Mouse (Mus musculus): Measurements from ENCODE around the gene Fbxw16. TPM values are rescaled to one million over a fixed set of nuclear protein-coding genes. Genes with fewer than 3 reads are reported as not detected.

Fbxw16 gene
- polyA plus RNA-seq (2012; rRNA removed), result not detected in 2 replicates

DNA sequence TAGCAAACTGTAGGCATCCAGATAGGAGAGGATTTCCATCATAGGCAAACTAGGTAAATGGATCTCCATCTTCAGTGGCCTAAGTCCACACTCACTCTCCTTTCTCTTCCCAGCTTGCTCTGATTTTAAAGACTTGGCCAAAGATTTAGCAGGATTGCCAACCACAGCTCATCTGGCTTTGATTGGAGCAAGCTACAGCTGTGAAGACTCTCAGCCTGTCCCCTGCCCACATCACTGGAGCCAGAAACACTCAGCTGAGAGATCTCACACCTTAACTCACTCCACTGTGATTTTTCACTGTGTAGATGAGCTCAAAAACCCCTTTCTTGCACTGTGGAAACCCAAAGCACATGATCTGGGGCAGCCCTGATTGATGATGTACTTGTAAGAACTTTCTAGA is at the start of gene Fbxw16:
TSS of gene Fbxw16 (minus strand) at position 101 of the 400 bp plus-strand sequence.

DNA sequence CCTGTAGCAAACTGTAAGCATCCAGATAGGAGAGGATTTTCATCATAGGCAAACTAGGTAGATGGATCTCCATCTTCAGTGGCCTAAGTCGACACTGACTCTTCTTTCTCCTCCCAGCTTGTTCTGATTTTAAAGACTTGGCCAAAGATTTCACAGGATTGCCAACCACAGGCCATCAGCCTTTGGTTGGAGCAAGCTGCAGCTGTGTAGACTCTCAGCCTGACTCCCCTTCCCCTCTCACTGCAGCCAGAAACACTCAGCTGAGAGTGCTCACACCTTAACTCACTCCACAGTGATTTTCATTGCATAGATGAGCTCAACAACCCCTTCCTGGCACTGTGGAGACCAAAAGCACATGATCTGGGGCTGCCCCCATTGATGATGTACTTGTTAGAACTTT is 46.8 kb upstream of the Fbxw16 start, which contains the start of gene Fbxw19:
TSS of gene Fbxw19 (minus strand) at position 101 of the 400 bp plus-strand sequence.

DNA sequence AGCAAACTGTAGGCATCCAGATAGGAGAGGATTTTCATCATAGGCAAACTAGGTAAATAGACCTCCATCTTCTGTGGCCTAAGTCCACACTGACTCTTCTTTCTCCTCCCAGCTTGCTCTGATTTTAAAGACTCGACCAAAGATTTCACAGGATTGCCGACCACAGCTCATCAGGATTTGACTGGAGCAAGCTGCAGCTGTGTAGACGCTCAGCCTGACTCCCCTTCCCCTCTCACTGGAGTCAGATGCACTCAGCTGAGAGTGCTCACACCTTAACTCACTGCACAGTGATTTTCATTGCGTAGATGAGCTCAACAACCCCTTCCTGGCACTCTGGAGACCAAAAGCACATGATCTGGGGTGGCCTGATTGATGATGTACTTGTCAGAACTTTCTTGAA is 44.7 kb downstream of the Fbxw16 start, which contains the start of gene Fbxw22:
TSS of gene Fbxw22 (minus strand) at position 101 of the 400 bp plus-strand sequence.

Other genes with a start within 250 kb of the Fbxw16 start
- gene Fbxw20, start 214.4 kb downstream of the Fbxw16 start, polyA plus RNA-seq (2012; rRNA removed), result 0.02 TPM in 1 of 2 replicates, not detected in the other
- gene Fbxw14, start 161.5 kb downstream of the Fbxw16 start, polyA plus RNA-seq (2012; rRNA removed), result not detected in 2 replicates
- gene Fbxw28, start 109.5 kb downstream of the Fbxw16 start, polyA plus RNA-seq (2012; rRNA removed), result not detected in 2 replicates
- 0.04 TPM in 1 of 2 replicates, not detected in the other for gene Fbxw22, start 44.8 kb downstream of the Fbxw16 start, polyA plus RNA-seq (2012; rRNA removed)
- not detected in 2 replicates for gene Fbxw19, start 46.7 kb upstream of the Fbxw16 start, polyA plus RNA-seq (2012; rRNA removed)
- 0.27 and 0.28 TPM in 2 replicates for gene Fbxw15, start 119.1 kb upstream of the Fbxw16 start, polyA plus RNA-seq (2012; rRNA removed)
- 0.09 and 0.10 TPM in 2 replicates for gene Fbxw24, start 176.9 kb upstream of the Fbxw16 start, polyA plus RNA-seq (2012; rRNA removed)
- 0.04 and 0.05 TPM in 2 replicates for gene Fbxw25, start 215.5 kb upstream of the Fbxw16 start, polyA plus RNA-seq (2012; rRNA removed)